Mouse (Mus musculus): ENCODE results near the gene Rab3il1.

Gene Rab3il1

GRCm38 (mm10) chr19:10000330-10000729 lies 1.1 kb upstream of the Rab3il1 start:
- in situ Hi-C loops (cut with MboI; ENCODE audit: unreplicated experiment in 2 of 2), result loop anchor here (5.0 to 10.0 kb wide), 3 partner anchors 197 to 434 kb away; partner anchors contain the start of genes Fen1 (in 1 of the 2) and Tmem258 (in 1 of the 2)

GRCm38 (mm10) chr19:10003696-10004095 lies 2.2 kb downstream of the Rab3il1 start:
- in situ Hi-C loops (cut with MboI; ENCODE audit: unreplicated experiment in 2 of 2), result loop anchor here (5.0 to 10.0 kb wide), 3 partner anchors 194 to 431 kb away; partner anchors contain the start of genes Fen1 (in 1 of the 2) and Tmem258 (in 1 of the 2)

- in situ Hi-C loops (cut with MboI; ENCODE audit: unreplicated experiment in 2 of 2), result no loop called here
Observed at GRCm38 (mm10) chr19:10011408-10011807, 9.9 kb downstream of the Rab3il1 start.

DNA sequence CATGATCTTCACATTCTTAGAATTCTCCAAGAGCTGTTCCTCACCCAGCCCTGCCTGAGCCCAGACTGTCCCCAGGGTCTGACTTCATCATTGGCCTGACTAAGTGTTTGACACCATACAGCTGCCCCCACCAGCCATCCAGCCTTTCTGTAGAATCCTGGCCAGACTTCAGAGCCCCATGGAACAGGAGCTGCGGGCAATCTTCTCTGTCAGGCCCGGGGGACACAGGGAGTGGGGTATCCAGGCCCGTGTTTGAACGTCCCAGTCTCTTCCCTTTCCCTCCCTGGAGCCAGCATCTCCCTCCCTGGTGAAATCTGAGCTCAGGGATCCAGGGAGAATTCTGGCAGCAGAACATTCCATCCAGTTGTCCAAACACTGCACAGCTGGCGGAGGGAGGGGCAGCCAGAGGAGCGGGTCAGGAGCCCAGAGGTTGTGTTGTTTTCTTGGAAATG lies 11.4 kb downstream of the Rab3il1 start:
- in situ Hi-C loops (cut with MboI; ENCODE audit: unreplicated experiment in 2 of 2), result no loop called here

- in situ Hi-C loops (cut with MboI; ENCODE audit: unreplicated experiment in 2 of 2), result no loop called here
Observed at GRCm38 (mm10) chr19:10013348-10013747, 11.9 kb downstream of the Rab3il1 start.

DNA sequence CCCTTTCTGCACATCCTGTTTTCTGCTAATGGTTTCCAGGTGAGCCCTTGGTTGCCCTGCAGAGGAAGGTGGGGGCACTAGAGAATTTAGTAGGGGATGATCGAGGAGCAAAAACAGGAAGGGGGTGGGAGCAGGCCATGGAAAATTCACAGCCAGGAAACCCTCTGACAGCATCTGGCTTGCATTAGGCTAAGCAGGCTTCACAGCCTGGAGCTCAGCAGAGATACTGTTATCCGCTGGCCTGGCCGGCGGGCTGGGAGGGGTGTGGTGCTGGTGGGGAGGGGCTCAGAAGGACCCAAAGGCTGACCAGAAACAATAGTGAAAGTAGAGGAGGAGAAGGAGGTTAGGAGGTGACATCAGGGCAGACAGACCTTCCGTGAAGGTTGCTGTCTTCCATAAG lies 12.4 kb downstream of the Rab3il1 start:
- in situ Hi-C loops (cut with MboI; ENCODE audit: unreplicated experiment in 2 of 2), result no loop called here

GRCm38 (mm10) chr19:10014824-10015223 lies 13.4 kb downstream of the Rab3il1 start:
- in situ Hi-C loops (cut with MboI; ENCODE audit: unreplicated experiment in 2 of 2), result no loop called here

- in situ Hi-C loops (cut with MboI; ENCODE audit: unreplicated experiment in 2 of 2), result no loop called here
Observed at GRCm38 (mm10) chr19:10015442-10015841, 14.0 kb downstream of the Rab3il1 start.

DNA sequence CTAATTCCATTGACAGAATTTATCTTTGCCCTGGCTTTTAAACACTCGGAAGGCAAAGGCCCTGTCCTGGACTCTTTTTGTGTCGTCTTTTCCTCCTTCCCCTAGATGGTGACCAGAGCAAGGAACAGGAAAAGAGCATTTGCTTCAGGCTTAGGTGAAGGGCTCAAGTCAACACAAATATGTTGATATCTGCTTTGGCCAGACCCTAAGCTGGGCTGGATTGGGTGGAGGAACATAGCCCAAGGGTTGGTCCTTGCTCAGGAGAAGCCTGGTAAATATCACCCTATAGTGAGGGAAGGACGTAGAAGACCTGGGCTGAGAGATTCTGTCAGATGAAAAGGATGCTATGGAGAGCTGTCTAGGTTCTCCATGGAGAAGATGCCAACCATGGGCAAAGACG lies 14.7 kb downstream of the Rab3il1 start:
- in situ Hi-C loops (cut with MboI; ENCODE audit: unreplicated experiment in 2 of 2), result no loop called here

GRCm38 (mm10) chr19:10017637-10018526 lies 16.4 kb downstream of the Rab3il1 start:
- in situ Hi-C loops (cut with MboI; ENCODE audit: unreplicated experiment in 2 of 2), result no loop called here

DNA sequence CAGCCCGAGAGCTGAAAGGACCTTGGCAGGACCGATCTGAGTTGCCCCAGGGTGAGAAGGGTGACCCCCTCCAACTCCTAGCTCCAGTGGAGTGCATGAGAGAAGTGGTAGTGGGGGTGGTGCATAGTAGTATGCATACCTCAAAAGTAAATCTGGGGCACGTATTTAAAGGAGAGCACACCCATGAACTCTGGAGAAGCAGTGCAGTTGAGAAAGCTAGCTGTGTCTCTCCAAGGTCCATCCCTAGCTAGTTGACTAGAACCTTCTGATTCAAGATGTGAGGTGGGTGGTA lies 17.0 kb downstream of the Rab3il1 start:
- in situ Hi-C loops (cut with MboI; ENCODE audit: unreplicated experiment in 2 of 2), result no loop called here

DNA sequence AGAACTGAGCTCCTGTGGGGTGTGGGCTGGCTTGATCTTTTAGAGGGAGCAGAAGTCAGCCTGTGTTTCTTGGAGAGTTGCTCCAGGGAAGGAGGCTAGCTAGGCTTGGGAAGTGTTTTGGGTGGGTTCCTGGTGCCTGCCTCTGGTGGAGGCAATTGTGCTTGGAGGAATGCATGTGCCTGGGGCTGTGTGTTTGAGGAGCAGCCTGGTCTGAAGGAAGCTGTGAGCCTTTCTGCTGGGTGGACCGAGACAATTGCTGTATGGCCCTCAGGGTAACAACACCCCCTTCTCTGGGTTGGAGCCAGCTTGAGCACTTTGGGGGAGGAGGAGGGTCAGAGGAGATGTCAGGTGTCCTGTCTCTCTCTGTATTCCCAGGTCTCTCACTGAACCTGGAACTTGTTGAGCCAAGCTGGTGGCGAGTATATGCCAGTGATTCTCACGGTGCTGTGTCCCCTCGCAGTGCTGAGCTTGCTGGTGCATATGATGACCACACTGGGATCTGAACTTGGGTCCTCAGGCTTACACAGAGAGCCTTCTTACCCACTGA lies 17.8 kb downstream of the Rab3il1 start:
- in situ Hi-C loops (cut with MboI; ENCODE audit: unreplicated experiment in 2 of 2), result no loop called here

- in situ Hi-C loops (cut with MboI; ENCODE audit: unreplicated experiment in 2 of 2), result no loop called here
Observed at GRCm38 (mm10) chr19:10021981-10022380, 20.5 kb downstream of the Rab3il1 start.

DNA sequence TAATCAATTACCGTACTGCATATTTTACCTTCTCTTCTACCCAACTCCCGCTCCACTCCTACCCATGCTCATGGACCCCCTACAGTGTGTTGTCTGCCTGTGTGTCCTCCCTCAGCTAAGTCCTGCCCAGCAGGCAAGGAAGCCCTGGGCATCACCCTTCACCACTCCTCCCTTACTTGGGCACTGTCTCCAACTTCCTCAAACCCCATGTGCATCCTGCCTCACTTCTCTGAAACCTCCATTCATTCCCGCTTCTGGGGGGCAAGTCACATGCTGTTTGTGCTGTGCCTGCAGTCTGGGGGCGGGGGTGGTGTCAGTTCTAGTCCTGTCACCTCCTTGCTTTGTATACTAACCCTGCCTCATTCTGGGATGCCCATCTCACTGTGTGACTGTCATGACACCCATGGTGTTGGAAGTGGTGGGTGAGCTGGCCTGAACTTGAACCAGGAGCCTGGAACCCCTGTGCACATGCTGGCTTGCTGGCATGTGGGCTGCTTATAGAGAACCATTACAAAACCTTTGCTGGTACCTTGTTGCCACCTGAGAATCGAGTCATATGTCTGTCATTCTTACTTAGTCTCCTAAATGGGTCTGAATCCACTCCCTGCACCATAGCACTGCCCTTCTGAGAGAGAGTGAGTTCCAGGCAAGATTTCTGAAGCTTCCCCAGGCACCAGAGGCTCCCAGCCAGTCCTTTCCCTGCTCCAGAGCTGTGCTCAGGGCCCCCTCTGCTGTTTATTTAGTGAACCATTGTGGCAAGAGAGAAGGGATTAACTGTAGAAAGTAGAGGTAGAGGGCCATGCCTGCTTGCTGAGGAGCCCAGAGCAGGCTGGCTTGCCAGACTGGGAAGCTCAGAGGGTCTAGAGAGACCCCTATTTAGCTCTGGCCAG lies 21.2 kb downstream of the Rab3il1 start:
- in situ Hi-C loops (cut with MboI; ENCODE audit: unreplicated experiment in 2 of 2), result no loop called here

DNA sequence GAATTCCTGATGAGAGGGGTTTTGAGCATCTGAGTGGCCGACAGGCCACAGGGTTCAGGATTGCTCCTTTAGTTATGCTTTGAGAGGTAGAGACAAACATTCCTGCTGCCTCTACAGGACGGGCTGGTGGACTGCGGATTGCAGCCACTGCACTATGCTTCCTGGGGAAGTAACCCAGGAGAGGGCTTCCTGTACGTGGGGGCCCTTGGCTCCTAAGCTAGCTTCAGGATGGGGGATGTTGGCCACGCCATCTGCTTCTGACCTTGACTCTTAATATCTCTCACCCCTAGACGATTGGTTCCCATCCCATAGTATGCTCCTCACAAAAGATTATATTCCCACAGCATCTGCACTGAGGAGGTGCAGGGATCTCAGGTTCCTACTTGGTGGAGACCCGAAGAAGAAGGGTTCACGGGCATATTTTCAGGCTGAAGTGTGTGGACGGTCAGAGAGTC lies 21.9 kb downstream of the Rab3il1 start:
- in situ Hi-C loops (cut with MboI; ENCODE audit: unreplicated experiment in 2 of 2), result no loop called here

GRCm38 (mm10) chr19:10025169-10025875 lies 23.9 kb downstream of the Rab3il1 start:
- in situ Hi-C loops (cut with MboI; ENCODE audit: unreplicated experiment in 2 of 2), result loop anchor here in 1 of 2 experiments (25.0 kb wide), 1 partner anchor 888 kb away; the partner anchor contains the start of gene Asrgl1

GRCm38 (mm10) chr19:10029746-10030145 lies 28.3 kb downstream of the Rab3il1 start:
- in situ Hi-C loops (cut with MboI; ENCODE audit: unreplicated experiment in 2 of 2), result loop anchor here (5.0 to 25.0 kb wide), 3 partner anchors 32 to 892 kb away; partner anchors contain the start of genes Asrgl1 (in 1 of the 2) and Fads1 (in 1 of the 2)

GRCm38 (mm10) chr19:10033211-10033973 lies 31.9 kb downstream of the Rab3il1 start:
- in situ Hi-C loops (cut with MboI; ENCODE audit: unreplicated experiment in 2 of 2), result loop anchor here (5.0 to 25.0 kb wide), 3 partner anchors 36 to 896 kb away; partner anchors contain the start of genes Asrgl1 (in 1 of the 2) and Fads1 (in 1 of the 2)

DNA sequence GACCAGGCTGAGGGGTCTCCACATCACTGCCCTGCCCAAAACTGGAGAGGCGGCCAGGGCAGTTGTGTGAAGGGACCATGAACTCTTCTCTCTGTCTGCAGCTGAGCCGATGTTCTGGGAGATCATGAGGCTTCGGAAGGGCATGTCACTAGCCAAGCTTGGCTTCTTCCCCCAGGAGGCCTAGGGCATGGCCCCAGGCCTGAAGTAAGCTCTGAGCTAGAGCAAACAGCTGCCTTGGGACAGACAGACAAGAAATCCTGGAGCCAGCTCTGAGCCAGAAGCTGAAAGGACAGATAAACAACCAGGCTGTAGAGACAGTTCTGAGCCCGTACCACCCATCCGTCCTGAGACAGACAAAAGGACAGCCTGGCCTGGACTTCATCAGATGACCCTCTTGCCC lies 32.9 kb downstream of the Rab3il1 start:
- in situ Hi-C loops (cut with MboI; ENCODE audit: unreplicated experiment in 2 of 2), result loop anchor here (5.0 to 25.0 kb wide), 3 partner anchors 37 to 897 kb away; partner anchors contain the start of genes Asrgl1 (in 1 of the 2) and Fads1 (in 1 of the 2)
